Mouse (Mus musculus) kidney, embryonic 16.5 days (tissue): ENCODE measurements around the gene Prss57. TPM values are rescaled to one million over a fixed set of nuclear protein-coding genes. Genes with fewer than 3 reads are reported as not detected.

ENCODE experiments used
- ATAC-seq: fragments of 200-750 bp; cut with Nextera tagmentation; 2 replicates; pipeline ENCODE4 v1.8.0; 2017; ENCODE audit warnings: moderate TSS enrichment; ENCODE audit not compliant: low FRiP score, low TSS enrichment
- H3K27ac ChIP-seq: fragments of 300-500 bp; sonication (generic); 2 replicates; pipeline ENCODE4 v1.5.1; 2014; ENCODE audit warnings: low read length
- H3K27me3 ChIP-seq: fragments of 300-500 bp; sonication (generic); 2 replicates; pipeline ENCODE4 v1.6.1; 2014; ENCODE audit warnings: low read length, control low read depth, mixed read lengths; ENCODE audit not compliant: insufficient read depth
- H3K36me3 ChIP-seq: fragments of 300-500 bp; sonication (generic); 2 replicates; pipeline ENCODE4 v1.6.1; 2014; ENCODE audit warnings: low read length, control low read depth, mixed read lengths; ENCODE audit not compliant: insufficient read depth
- H3K4me1 ChIP-seq: fragments of 300-500 bp; sonication (generic); 2 replicates; pipeline ENCODE4 v1.6.1; 2014; ENCODE audit warnings: low read length, control low read depth, mixed read lengths; ENCODE audit not compliant: insufficient read depth
- H3K4me2 ChIP-seq: fragments of 300-500 bp; sonication (generic); replicated peaks from 2 replicates; pipeline ENCODE4 v1.6.1; 2014; ENCODE audit warnings: low read depth, low read length
- H3K4me3 ChIP-seq: fragments of 300-500 bp; sonication (generic); 2 replicates; pipeline ENCODE4 v1.5.1; 2014; ENCODE audit warnings: mild to moderate bottlenecking, low read length
- H3K9ac ChIP-seq: fragments of 300-500 bp; sonication (generic); replicated peaks from 2 replicates; pipeline ENCODE4 v1.6.1; 2014; ENCODE audit warnings: low read length
- H3K9me3 ChIP-seq: fragments of 300-500 bp; sonication (generic); 2 replicates; pipeline ENCODE4 v1.6.1; 2016; ENCODE audit warnings: low read length, control low read depth
- WGBS: fragments of 180-500 bp; shearing (Covaris S2); extraction: QIAGEN DNeasy Blood & Tissue Kit; methylation state at CpG from one replicate; pipeline ENCODE4 v1.1.7; 2014; 5-methylcytosine and 5-hydroxymethylcytosine counted together
- polyA plus RNA-seq: library from polyadenylated mRNA; unstranded; fragments of >200 nt; fragmentation: Nextera tagmentation; extraction: Ambion mirVana; gene quantifications from 2 replicates; pipeline ENCODE4 v1.2.1, GENCODE M21; 2015

Prss57 gene
- polyA plus RNA-seq, 1 experiment from 2014 or later = not detected

- ATAC-seq = 0 out of 2 replicates have a peak, but pooled peaks have one; percentile 10
- H3K27me3 ChIP-seq = no peaks in the 10 kb centered on the region; the same call in none of the 2 replicates
- H3K9me3 ChIP-seq = peaks cover 5% of the 10 kb centered on the region; the same call in 1 of the 2 replicates
- H3K4me1 ChIP-seq = peaks cover 42% of the 10 kb centered on the region
- H3K4me3 ChIP-seq = peak overlapping the region; percentile 59
- H3K27ac ChIP-seq = peak overlapping the region; percentile 54; the same call in 1 of the 2 replicates
- peak overlapping the region; percentile 55 for H3K9ac ChIP-seq
- 8% methylated on average over 15 of the region's 15 CpGs for WGBS
- peak overlapping the region; percentile 79 for H3K4me2 ChIP-seq
- H3K36me3 ChIP-seq = no peaks in the 10 kb centered on the region
Observed at GRCm38 (mm10) chr10:79778006-79778405, 12.8 kb downstream of the Prss57 start.

- Histone ChIP-seq H3K4me1 (peaks cover 42% of the 10 kb centered on the region), H3K4me3 (peak within 1 kb of the TSS; percentile 59), H3K9me3 (peaks cover 8% of the 10 kb centered on the region; the same call in 1 of the 2 replicates), H3K36me3 (no peaks in the 10 kb centered on the region), H3K4me2 (peak within 1 kb of the TSS; percentile 79), H3K27ac (peak within 1 kb of the TSS; percentile 54), H3K27me3 (no peaks in the 10 kb centered on the region; the same call in none of the 2 replicates), H3K9ac (peak within 1 kb of the TSS; percentile 76)
- WGBS = 2% methylated on average over 38 of the region's 39 CpGs
- ATAC-seq = no peak
Observed at GRCm38 (mm10) chr10:79777103-79777531, 13.6 kb downstream of the Prss57 start, which contains the start of gene Fstl3. Gene Fstl3 (plus strand): TSS chr10:79777272.

- H3K27ac ChIP-seq = no peak overlapping the region
- H3K9me3 ChIP-seq = peaks cover 8% of the 10 kb centered on the region; the same call in 1 of the 2 replicates
- WGBS = 68% methylated on average over 5 of the region's 5 CpGs
- no peak for ATAC-seq
- H3K4me2 ChIP-seq = no peak overlapping the region
- no peaks in the 10 kb centered on the region for H3K36me3 ChIP-seq
- H3K4me1 ChIP-seq = peaks cover 29% of the 10 kb centered on the region
- no peak overlapping the region for H3K9ac ChIP-seq
- no peak overlapping the region for H3K4me3 ChIP-seq
- H3K27me3 ChIP-seq = no peaks in the 10 kb centered on the region; the same call in 1 of the 2 replicates
Observed at GRCm38 (mm10) chr10:79774486-79775279, 16.1 kb downstream of the Prss57 start.

GRCm38 (mm10) chr10:79773208-79773607 is 17.6 kb downstream of the Prss57 start:
- Histone ChIP-seq H3K27me3 (no peaks in the 10 kb centered on the region; the same call in 1 of the 2 replicates), H3K4me1 (peaks cover 21% of the 10 kb centered on the region), H3K4me3 (no peak overlapping the region), H3K36me3 (no peaks in the 10 kb centered on the region), H3K4me2 (no peak overlapping the region), H3K9me3 (peaks cover 8% of the 10 kb centered on the region; the same call in 1 of the 2 replicates), H3K9ac (no peak overlapping the region), H3K27ac (no peak overlapping the region)
- 86% methylated on average over 2 of the region's 2 CpGs for WGBS
- no peak for ATAC-seq

- H3K4me3 ChIP-seq = no peak overlapping the region
- peaks cover 8% of the 10 kb centered on the region; the same call in 1 of the 2 replicates for H3K9me3 ChIP-seq
- no peak overlapping the region for H3K9ac ChIP-seq
- H3K27ac ChIP-seq = no peak overlapping the region
- peaks cover 23% of the 10 kb centered on the region for H3K4me1 ChIP-seq
- no peak overlapping the region for H3K4me2 ChIP-seq
- no peak for ATAC-seq
- no peaks in the 10 kb centered on the region; the same call in 1 of the 2 replicates for H3K27me3 ChIP-seq
- H3K36me3 ChIP-seq = no peaks in the 10 kb centered on the region
- WGBS = 85% methylated on average over 3 of the region's 3 CpGs
Observed at GRCm38 (mm10) chr10:79772320-79772719, 18.4 kb downstream of the Prss57 start.

DNA sequence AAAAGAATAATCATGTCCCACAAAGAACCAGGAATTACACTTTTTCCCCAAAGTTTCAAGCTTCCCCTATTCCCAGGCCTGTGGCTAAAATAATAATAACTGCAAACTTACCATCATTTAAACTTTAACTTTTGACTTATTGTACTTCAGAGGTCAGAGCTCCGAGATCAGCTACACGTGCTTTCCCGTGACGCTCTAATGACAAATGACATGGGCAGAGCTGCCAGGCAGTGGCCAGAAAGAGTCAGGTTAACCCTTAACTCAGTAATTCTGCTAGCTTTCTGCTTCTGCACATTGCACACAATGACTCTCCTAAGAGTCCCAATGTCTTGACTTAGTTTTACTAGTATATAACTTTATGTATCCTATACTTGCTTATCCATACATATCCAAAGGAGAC is 21.4 kb downstream of the Prss57 start:
- Histone ChIP-seq H3K4me1 (peaks cover 33% of the 10 kb centered on the region), H3K27ac (no peak overlapping the region), H3K9me3 (0 out of 2 replicates have a peak, but pooled peaks cover 3% of the 10 kb centered on the region), H3K27me3 (no peaks in the 10 kb centered on the region), H3K36me3 (no peaks in the 10 kb centered on the region), H3K4me3 (no peak overlapping the region), H3K4me2 (no peak overlapping the region), H3K9ac (no peak overlapping the region)
- 14% methylated on average over 4 of the region's 4 CpGs for WGBS
- ATAC-seq = no peak

- H3K27me3 ChIP-seq = no peaks in the 10 kb centered on the region
- H3K27ac ChIP-seq = no peak overlapping the region
- H3K36me3 ChIP-seq = no peaks in the 10 kb centered on the region
- H3K9me3 ChIP-seq = 0 out of 2 replicates have a peak, but pooled peaks cover 3% of the 10 kb centered on the region
- no peak overlapping the region for H3K4me2 ChIP-seq
- under 1% methylated on average over 5 of the region's 5 CpGs for WGBS
- no peak overlapping the region for H3K4me3 ChIP-seq
- ATAC-seq = no peak
- H3K9ac ChIP-seq = no peak overlapping the region
- H3K4me1 ChIP-seq = peaks cover 33% of the 10 kb centered on the region
Observed at GRCm38 (mm10) chr10:79768400-79768799, 22.4 kb downstream of the Prss57 start.

GRCm38 (mm10) chr10:79767372-79768244 is 23.2 kb downstream of the Prss57 start:
- peaks cover 33% of the 10 kb centered on the region for H3K4me1 ChIP-seq
- peak overlapping the region; percentile 95 for H3K4me2 ChIP-seq
- H3K9ac ChIP-seq = peak overlapping the region; percentile 92
- ATAC-seq = peak; percentile 78
- H3K27me3 ChIP-seq = no peaks in the 10 kb centered on the region
- 0 out of 2 replicates have a peak, but pooled peaks cover 3% of the 10 kb centered on the region for H3K9me3 ChIP-seq
- peak overlapping the region; percentile 87 for H3K4me3 ChIP-seq
- H3K36me3 ChIP-seq = peaks cover 1% of the 10 kb centered on the region; the same call in 1 of the 2 replicates
- H3K27ac ChIP-seq = peak overlapping the region; percentile 97
- 11% methylated on average over 40 of the region's 40 CpGs for WGBS

- peak within 1 kb of the TSS; percentile 92 for H3K9ac ChIP-seq
- no peaks in the 10 kb centered on the region for H3K9me3 ChIP-seq
- peak within 1 kb of the TSS; percentile 95 for H3K4me2 ChIP-seq
- peaks cover 33% of the 10 kb centered on the region for H3K4me1 ChIP-seq
- no peaks in the 10 kb centered on the region for H3K27me3 ChIP-seq
- peak within 1 kb of the TSS; percentile 87 for H3K4me3 ChIP-seq
- under 1% methylated on average over 82 of the region's 101 CpGs for WGBS
- ATAC-seq = peak; percentile 93
- peaks cover 10% of the 10 kb centered on the region for H3K36me3 ChIP-seq
- H3K27ac ChIP-seq = peak within 1 kb of the TSS; percentile 97
Observed at GRCm38 (mm10) chr10:79766508-79767325, 24.0 kb downstream of the Prss57 start, which contains the start of gene Rnf126. Gene Rnf126 (minus strand): TSS chr10:79766952.
